Mouse (Mus musculus): ENCODE measurements around the gene Lmx1b.

- TF ChIP-seq GATA1 (IDR thresholded peaks at IDR 0.05; ENCODE audit: borderline replicate concordance, low read length) (no peak), FLI1 (IDR thresholded peaks at IDR 0.05; ENCODE audit: low read length) (no peak)
These were observed 84.7 kb downstream of the Lmx1b start for GRCm38 (mm10) chr2:33555573-33555972.

Measured in megakaryocyte, embryonic 14.5 days (primary cell).